Mouse (Mus musculus) telencephalon, adult 2 months (tissue): ENCODE measurements around the gene Ndrg2.
"Not testable (repeated sequence)": the region's sequence is repeated elsewhere in the genome, so short reads cannot be mapped to it uniquely, and the experiment has no call there.

Experiments used
- DNase-seq: peaks from one replicate; pipeline ENCODE4 v3.0.0-alpha.2; 2011; ENCODE audit warnings: low read depth, low spot score

Gene Ndrg2

DNA sequence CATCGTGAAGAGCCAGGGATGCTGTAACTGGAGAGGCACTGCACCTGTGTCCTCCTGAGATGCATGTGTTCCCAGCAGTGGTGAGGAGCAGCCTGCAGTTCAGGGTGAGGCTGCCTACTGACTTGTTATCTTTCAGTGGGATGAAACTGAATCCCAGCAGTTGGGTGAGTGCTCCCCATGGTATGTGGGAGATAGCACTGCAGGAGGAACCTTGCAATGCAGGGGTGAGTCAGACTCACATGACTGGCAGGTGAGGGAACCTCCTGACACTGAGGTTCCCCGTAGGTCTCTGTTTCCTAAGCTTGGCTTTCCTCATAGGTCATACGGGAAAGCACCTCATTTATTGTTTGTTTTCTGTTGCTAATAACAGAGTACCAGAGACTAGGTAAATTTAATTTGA lies 36.4 kb downstream of the Ndrg2 start:
- no peak for DNase-seq

DNA sequence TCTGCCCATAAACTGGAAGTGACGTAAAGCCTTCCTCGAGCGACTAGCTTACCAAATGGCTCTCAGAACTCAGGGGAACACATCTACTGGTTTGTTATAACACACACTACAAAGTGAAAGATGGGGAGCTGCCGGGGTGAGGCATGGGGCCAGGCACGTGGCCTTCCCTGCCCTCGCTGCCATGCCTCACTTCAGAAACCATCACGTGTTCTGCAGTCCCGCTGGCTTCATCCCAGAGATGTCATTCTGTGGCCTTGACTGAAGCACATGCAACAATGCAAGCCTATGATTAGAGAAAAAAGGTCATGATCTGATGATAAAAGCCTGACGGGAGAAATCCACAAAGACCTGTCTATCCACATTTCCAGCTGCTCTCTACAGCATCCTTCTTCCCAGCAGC lies 42.2 kb downstream of the Ndrg2 start:
- no peak for DNase-seq

DNA sequence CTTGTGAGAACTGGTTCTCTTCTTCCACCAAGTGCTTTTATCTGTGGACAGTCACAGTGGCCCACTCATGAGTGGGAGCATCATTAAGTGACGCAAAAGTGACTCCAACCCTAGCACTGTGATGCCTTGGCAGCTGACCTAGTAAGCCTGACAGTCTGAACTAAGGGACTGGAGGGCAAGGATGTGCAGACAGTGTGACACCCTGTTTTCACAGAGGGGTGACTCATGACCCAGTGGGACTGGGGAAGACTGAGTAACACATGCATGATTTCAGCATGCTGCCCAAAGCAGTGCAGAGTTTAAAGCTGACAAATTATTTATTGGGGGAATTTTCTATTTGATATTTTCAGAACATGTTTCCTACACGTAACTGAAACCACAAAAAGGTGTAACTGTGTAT lies 43.2 kb downstream of the Ndrg2 start:
- no peak for DNase-seq

DNA sequence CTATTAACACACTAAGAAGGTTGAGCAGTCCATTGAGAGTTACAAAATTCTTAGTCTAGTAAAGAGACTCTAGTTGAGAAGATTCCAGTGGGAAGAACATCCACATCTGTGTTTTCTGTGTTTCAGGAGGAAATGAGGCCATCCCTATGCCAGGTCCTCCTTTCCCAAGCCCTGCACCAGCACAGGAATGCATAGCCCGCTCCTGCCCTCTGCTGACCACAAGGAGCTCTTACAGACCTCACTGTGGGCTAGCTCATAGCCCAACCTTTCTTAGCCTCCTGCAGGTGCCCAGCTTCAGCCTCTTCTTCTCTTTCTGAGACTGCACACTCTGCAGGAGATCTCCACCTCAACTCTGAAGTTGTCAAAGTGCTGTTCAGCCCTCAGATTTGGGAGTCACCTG lies 50.4 kb downstream of the Ndrg2 start:
- DNase-seq: not testable (repeated sequence)

DNA sequence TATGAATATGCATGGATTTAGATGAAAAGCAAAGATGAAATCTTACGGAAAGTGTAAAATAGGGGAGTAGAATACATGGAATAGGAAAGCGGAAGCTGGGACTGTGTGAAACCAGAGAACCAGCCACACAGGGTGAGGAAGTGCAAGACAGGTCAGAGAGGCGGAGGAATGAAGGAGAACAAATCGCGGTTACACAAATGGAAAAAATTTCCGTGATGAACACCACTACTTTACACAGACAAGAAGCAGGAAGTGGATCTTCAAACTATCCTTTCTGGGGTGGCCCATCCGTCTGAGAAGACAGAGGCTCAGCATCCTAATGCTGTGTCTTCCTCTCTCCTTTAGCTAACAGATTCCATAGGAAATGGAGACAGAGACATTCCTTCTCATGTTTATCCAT lies 58.7 kb downstream of the Ndrg2 start:
- not testable (repeated sequence) for DNase-seq
